Mouse (Mus musculus) olfactory bulb, adult 2 months (tissue): ENCODE measurements at regions not wholly inside any gene's neighbourhood (a gene's known extent, or its start where the extent isn't known, plus 50 kb on each side); places are given as distances from the start of the nearest gene placed in this dataset.

Source experiments
- CTCF ChIP-seq: fragments of 200-500 bp; IDR thresholded peaks from 2 replicates; pipeline ENCODE4 v1.5.1; 2012; ENCODE audit warnings: low read depth, mild to moderate bottlenecking, low read length, moderate library complexity; ENCODE audit not compliant: insufficient read depth
- POLR2A ChIP-seq: fragments of 200-500 bp; IDR thresholded peaks from 2 replicates; pipeline ENCODE4 v1.6.1; 2012; ENCODE audit warnings: mild to moderate bottlenecking, low read depth, low read length, moderate library complexity; ENCODE audit not compliant: insufficient read depth

DNA sequence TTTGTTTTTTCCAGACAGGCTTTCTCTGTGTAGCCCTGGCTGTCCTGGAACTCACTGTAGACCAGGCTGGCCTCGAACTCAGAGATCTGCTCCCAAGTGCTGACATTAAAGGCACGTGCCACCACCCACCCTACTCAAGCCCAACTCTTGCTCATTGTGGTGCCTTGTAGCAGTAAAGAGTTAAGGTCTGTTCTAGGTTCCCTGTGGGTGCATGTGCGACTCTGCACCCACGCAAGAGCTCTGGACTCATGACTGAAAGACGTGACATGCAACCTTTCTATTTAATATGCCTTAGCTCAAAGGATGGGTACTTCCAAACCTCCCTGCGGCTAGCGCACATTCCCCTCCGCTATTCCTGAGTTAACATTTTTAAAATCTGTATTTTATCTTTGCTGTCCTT lies 121.7 kb upstream of the Peli2 start:
- no peak for TF ChIP-seq CTCF
- no peak for TF ChIP-seq POLR2A
